Mouse (Mus musculus) spleen, adult 2 months (tissue): ENCODE data around the gene Srcap.

Source experiments
- CTCF ChIP-seq: fragments of 200-500 bp; IDR thresholded peaks from 2 replicates; pipeline ENCODE4 v1.5.1; 2011; ENCODE audit warnings: mild to moderate bottlenecking, inconsistent platforms; ENCODE audit not compliant: insufficient read depth, insufficient read length, insufficient replicate concordance; ENCODE audit errors: extremely low read depth
- POLR2A ChIP-seq: fragments of 200-500 bp; IDR thresholded peaks from 2 replicates; pipeline ENCODE4 v1.6.1; 2011; ENCODE audit warnings: low read depth, low read length, inconsistent platforms

DNA sequence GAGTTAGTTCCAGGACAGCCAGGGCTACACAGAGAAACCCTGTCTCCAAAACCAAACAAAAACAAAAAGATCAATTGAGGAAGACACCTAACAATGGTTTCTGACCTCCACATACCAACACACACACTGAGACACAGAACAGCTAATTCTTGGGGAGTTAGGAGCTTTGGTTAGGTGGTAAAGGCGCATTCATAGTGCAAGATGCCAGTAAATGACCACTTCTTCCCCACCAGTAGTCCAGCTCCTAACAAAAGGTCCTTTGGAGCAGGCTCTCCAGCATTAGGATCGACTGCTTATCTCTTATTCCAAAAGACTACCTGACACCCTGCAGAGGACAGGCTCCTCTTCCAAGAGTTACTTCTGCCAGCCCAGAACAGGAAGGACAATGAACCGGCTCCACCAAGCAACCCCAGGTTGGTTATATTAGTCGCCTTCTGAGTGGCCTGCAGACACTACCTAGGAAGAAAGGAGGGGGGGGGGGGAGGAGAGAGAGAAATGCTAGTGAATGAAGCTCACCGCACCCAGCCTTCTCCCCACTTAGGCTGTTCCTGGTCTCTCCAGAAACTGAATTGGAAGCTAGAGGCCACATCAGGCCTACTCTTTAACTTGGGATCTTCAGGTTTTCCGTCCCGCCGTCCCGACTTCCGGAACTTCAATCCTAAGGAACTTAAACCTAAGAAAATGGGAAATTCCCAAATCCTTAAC lies 41.6 kb upstream of the Srcap start:
- TF ChIP-seq CTCF (no peak), POLR2A (no peak)
